Mouse (Mus musculus): Measurements from ENCODE around the gene Nin.

DNA sequence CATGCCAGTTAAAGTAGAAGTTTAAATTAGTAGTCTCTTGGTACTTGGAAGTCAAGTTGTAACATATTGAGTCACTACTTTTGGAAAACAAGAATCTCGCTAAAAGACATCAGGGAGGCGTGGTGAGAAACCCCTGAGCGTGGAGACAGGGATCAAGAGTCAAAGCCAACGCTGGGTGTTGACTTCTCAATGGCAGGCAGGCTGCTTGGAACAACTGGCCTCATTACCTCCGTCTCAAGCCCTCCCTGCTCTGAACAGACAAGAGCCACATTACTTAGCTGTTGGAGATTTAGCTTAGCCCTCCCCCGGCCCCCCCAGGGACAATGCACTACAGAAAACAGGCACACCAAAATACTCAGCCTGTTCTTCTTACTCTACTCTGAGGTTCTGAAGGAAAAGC lies 72.5 kb downstream of the Nin start:
- no peak for TF ChIP-seq MAFK (IDR thresholded peaks at IDR 0.05; ENCODE audit: insufficient read depth, low read depth, low read length)
- no peak for TF ChIP-seq CHD2 (IDR thresholded peaks at IDR 0.05; ENCODE audit: low read depth, low read length)
- TF ChIP-seq HCFC1 (IDR thresholded peaks at IDR 0.05; ENCODE audit: borderline replicate concordance, insufficient read depth, low read length) = no peak
- no peak for TF ChIP-seq ZNF384 (IDR thresholded peaks at IDR 0.05; ENCODE audit: low read depth, low read length)
- no peak for TF ChIP-seq ZC3H11A (IDR thresholded peaks at IDR 0.05; ENCODE audit: borderline replicate concordance, low read depth, low read length)
